Mouse (Mus musculus) v-Abl transformed pro-B cells (cell line): ENCODE measurements at regions not wholly inside any gene's neighbourhood (a gene's known extent, or its start where the extent isn't known, plus 50 kb on each side); places are given as distances from the start of the nearest gene placed in this dataset.

Experiments used
- in situ Hi-C, 2 experiments: fragments of 400-800 bp; cut with MboI; formaldehyde crosslinking; loops; one replicate each; pipeline ENCODE4 v1.15.1; 2025; ENCODE audit not compliant: unreplicated experiment in 2 of 2

DNA sequence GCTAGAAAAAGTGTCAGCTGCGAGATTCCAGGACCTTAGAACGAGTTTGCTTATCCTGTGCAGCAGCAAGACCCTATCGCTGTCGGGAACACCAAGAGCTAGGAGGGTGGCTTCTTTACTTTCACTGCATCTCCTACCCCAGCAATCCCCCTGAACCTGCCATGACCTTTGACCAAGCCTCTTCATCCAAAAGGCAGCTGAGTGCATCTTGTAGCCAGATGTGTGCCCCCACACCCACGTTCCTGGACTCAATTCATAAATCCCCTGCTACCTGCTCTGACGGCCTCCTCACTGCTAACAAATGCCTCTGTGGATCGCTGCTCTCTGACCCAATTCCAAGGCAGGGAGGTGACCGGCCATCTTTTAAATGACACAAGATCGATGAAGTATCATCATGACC lies 107.7 kb upstream of the Rab11fip2 start:
- in situ Hi-C loops = no loop called here

DNA sequence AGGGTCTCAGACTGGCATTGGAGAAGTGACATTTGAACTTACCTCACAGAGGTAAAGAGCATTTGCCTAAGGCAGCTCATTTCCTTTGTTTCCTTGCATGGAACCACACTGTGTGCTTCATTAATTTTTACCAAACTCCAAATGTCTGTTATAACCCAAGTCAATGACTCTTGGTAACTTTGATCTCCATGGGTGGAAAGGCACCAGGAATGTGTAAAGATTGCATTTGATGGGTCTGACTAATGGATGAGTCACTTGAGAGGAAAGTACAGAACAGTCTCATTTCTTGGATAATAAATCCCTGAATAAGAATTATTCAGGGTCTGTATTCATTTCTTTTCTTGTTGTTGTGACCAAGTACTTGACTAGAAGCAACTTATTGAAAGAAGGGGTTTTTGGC lies 97.3 kb upstream of the Rab11fip2 start:
- in situ Hi-C loops = no loop called here

DNA sequence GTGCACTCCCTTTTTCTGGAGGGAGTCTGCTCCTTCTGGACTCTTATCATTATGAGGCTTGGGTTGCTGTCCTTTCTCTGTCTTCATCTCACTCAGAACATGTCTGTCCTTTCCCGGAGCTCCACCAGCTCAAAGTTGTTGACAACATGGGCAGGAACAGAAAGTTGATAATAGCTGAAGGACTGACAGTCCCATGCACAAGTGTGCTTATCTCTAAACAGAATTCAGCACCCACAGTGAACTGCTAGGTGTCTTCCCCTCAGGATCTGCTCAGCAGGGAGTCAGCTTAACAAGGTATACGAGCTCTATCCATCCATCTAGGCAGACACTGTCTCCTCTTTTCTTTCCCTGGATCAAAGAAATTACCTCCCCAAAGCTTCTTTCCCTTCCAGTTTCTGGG lies 89.2 kb upstream of the Rab11fip2 start:
- in situ Hi-C loops = no loop called here

DNA sequence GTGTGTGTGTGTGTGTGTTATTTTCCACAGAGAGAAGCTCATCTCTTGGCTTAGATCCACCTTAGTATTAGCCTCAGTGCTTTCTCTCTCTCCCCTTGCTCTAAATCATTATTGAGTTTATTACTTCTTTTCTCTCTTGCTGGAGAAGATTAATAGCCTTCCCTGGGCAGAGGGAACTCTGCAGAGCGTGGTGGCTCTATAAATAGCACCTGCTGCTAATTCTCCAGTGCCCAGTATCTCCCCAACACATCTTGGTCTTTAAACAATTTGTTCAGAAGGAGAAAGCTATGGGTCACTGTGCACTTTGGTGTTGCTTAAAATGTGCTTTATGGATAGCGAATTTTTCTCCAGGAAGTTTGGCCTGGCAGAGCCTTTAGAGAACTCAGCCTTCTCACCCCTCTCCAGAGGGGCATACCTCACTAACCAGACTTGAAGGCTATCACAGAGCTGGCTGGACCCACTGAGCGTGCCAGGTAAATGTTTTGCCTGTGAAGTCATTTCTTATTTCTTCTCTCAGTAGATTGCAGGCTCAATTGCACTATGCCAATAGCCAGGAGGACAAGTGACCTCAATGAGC lies 86.8 kb upstream of the Rab11fip2 start:
- in situ Hi-C loops = no loop called here

DNA sequence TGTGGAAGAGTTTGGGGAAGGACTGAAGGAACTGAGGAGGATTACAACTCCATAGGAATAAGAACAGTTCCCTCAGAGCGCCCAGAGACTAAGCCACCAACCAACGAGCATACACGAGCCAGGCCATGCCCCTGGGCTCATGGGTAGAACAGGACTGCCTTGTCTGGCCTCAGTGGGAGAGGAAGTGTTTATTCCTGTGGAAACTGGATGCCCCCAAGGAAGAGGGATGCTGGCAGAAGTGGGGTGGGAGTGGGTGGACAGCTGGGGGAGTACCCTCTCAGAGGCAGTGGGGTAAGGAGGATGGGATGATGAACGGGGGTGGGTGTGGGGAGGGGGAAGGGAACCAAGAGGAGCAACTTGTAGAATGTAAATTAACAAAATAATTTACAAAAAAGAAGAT lies 86.3 kb upstream of the Rab11fip2 start:
- in situ Hi-C loops = no loop called here

DNA sequence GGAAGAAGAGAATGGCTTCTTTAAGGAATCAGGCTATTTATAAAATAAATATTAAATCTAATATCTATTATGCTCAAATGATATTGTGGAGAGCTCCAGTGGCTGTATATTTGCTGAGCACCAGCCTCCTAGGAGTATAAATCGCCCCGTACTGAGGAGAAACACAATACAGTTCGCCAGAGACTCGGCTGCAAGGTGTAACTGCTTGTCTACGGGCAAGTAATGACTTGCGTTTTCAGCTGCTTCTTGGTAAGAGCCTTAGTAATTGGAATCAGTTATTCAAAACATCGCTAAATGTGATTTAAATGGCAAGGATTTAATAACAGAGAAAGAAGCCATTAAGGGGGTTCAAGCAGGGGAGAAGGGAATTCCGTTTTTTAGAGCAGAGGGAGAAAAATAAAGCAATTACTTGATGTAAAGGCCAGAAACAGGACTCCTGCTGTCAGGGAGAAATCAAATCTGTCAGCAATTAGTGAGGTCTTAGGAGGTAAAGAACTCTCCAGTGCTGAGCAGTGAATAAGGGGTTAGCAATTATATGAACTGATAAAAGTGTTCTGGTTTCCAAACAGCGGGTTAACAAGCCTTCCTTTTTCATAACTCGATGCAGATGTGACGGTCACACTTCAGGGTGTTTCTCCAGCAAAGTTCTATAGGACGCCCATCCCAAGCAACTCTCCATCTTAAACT lies 72.3 kb upstream of the Rab11fip2 start:
- in situ Hi-C loops = no loop called here

DNA sequence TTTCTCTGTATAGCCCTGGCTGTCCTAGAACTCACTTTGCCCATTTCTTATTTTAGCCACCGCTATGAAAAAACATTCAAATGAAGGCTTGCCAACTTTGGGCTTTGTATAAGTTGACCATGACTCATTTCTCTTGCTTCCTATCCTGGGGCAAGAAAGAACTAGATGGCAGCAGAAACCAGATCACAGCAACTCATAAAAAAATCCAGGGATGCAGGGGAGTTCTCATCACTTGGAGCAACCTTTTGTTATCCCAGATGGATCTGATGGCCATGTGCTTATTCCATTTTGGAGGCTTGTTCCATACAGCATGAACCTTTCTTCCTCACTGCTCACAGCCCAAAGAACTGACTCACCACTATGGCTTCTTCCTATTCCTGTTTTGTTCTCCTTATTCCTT lies 52.1 kb upstream of the Rab11fip2 start:
- in situ Hi-C loops = no loop called here
